Mouse (Mus musculus): ENCODE measurements at regions not wholly inside any gene's neighbourhood (a gene's known extent, or its start where the extent isn't known, plus 50 kb on each side); places are given as distances from the start of the nearest gene placed in this dataset.
A peak's percentile ranks its signal among the peaks of the same experiment; 100 is the strongest.

DNA sequence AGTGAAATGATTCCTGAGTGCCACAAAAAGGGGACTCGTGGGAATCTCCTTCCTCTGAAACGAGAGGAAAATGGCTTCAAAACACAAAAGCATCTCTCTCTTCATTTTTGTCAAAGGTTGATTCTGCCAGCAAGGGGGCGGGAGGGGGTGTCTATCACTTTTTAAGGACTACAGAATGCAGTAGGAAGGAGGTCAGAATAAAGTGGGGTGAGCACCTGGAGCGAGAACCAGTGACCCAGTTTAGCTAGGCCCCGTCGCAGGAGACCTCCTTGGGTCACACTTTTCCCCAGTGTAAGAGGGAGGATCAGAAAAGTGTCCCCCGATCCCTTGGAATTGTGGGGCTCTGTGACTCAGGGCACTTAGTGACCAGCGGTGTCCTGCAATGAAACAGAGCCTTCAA is 133.1 kb downstream of the Tgfb2 start:
- no peak overlapping the region for H3K4me3 ChIP-seq (ENCODE audit: insufficient read depth, low read length)
- peaks cover 14% of the 10 kb centered on the region for H3K4me1 ChIP-seq (ENCODE audit: control insufficient read depth, insufficient read depth, low read length)
- H3K27ac ChIP-seq (ENCODE audit: insufficient read depth, low read length): no peak overlapping the region
- no peak for TF ChIP-seq CTCF (IDR thresholded peaks at IDR 0.05; ENCODE audit: borderline replicate concordance, insufficient read depth, low read length)
- TF ChIP-seq POLR2A (IDR thresholded peaks at IDR 0.05; ENCODE audit: low read depth, low read length): no peak

DNA sequence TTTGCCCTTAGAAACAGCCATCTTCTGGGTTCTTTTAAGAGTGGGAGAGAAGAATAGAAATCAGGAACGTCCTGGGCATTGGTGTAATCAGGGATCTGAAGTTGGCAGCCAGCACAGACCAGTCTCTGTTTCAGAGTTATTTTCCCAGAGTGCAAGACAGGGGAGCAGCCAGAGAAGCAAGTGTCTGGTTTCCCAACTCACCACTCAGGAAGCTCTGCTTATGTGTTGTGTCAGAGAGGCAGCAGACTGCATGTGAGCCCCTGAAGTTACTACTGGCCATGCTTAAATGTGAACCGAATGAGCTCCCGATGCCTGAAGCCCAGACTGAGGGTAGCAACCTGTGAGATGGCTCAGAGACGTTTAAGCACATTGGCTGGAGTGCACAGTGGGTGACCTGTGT is 133.7 kb downstream of the Tgfb2 start:
- Histone ChIP-seq H3K4me1 (ENCODE audit: control insufficient read depth, insufficient read depth, low read length) (peaks cover 15% of the 10 kb centered on the region), H3K4me3 (ENCODE audit: insufficient read depth, low read length) (no peak overlapping the region), H3K27ac (ENCODE audit: insufficient read depth, low read length) (no peak overlapping the region)
- TF ChIP-seq POLR2A (IDR thresholded peaks at IDR 0.05; ENCODE audit: low read depth, low read length): no peak
- TF ChIP-seq CTCF (IDR thresholded peaks at IDR 0.05; ENCODE audit: borderline replicate concordance, insufficient read depth, low read length): no peak

DNA sequence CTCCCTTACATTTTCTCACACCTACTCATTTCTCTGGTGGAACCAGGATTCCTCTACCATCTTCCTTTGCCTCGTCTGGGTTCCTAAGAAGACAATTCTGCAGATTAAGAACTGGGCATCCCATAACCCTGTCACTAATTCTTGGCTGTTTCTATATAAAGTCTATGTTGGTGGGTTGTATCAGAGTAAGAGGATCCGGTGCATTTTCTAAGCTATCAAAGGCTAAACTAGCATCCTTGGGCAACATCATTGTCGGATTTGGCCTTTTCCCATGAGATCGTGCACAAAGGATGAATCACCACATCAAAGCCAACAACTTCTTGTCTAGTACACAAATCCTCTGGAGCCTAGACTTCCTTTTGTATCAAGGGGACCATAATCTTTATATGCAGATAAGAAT is 137.3 kb downstream of the Tgfb2 start:
- no peak for TF ChIP-seq POLR2A (IDR thresholded peaks at IDR 0.05; ENCODE audit: low read depth, low read length)
- TF ChIP-seq CTCF (IDR thresholded peaks at IDR 0.05; ENCODE audit: borderline replicate concordance, insufficient read depth, low read length): no peak
- Histone ChIP-seq H3K27ac (ENCODE audit: insufficient read depth, low read length) (peak overlapping the region; percentile 84), H3K4me1 (ENCODE audit: control insufficient read depth, insufficient read depth, low read length) (peaks cover 18% of the 10 kb centered on the region), H3K4me3 (ENCODE audit: insufficient read depth, low read length) (no peak overlapping the region)

DNA sequence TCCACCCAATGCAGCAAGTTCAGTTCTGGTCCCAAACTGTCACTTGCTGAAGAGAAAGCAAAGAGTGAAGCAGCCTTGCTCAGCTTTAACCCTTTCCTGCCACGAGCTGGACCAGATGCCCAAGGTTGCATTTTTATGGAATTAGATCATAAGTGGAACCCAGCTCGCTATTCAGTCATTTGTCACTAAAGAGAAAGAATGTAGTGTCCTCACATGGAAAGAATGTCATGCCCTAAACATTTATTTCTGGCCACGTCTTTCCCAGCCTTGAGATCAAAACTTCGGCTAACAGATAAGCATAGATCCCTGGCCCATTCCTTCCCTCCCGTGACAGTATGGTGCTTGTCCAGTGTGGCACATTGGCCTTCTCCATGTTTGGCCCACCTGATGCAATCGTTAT is 137.7 kb downstream of the Tgfb2 start:
- TF ChIP-seq POLR2A (IDR thresholded peaks at IDR 0.05; ENCODE audit: low read depth, low read length) (no peak), CTCF (IDR thresholded peaks at IDR 0.05; ENCODE audit: borderline replicate concordance, insufficient read depth, low read length) (no peak)

DNA sequence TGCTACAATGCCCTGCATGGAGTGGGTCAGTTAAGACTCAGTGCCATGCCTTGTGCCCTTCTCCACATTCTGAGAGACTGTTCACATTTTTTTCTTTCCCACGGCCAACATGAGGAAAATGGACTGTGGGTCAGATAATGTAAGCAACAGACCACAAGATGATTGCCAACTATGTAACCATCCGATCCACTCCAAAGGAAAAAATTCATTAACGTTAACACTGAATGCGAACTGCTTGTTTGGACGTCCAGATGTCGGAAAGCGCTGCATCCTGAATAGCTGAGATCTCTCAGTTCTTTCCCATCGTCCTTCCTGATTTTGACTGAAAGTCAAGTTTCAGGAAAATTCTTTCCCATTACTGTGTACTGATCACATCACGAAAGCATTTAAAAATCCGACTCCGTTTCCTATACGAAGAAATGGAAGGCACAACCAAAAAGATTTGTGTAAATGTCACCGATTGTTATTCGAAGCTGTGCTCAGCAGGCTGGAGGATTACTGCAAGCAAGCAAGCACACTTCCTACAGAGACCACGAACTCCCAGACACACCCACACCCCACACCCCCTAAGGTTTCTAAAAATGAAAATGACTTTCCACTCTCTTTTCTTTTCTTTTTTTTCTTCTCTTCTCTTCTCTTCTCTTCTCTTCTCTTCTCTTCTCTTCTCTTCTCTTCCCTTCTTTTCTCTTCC is 138.5 kb downstream of the Tgfb2 start:
- H3K4me1 ChIP-seq (ENCODE audit: control insufficient read depth, insufficient read depth, low read length): peaks cover 18% of the 10 kb centered on the region
- peak overlapping the region; percentile 89 for H3K27ac ChIP-seq (ENCODE audit: insufficient read depth, low read length)
- TF ChIP-seq POLR2A (IDR thresholded peaks at IDR 0.05; ENCODE audit: low read depth, low read length): peak; percentile 8; the same call in 1 of the 2 replicates
- TF ChIP-seq CTCF (IDR thresholded peaks at IDR 0.05; ENCODE audit: borderline replicate concordance, insufficient read depth, low read length): no peak
- no peak overlapping the region for H3K4me3 ChIP-seq (ENCODE audit: insufficient read depth, low read length)

More for the DNA sequence above, 137.7 kb downstream of the Tgfb2 start:
- Histone ChIP-seq H3K4me3 (ENCODE audit: insufficient read depth, low read length) (no peak overlapping the region), H3K4me1 (ENCODE audit: control insufficient read depth, insufficient read depth, low read length) (peaks cover 18% of the 10 kb centered on the region), H3K27ac (ENCODE audit: insufficient read depth, low read length) (peak overlapping the region; percentile 84)

DNA sequence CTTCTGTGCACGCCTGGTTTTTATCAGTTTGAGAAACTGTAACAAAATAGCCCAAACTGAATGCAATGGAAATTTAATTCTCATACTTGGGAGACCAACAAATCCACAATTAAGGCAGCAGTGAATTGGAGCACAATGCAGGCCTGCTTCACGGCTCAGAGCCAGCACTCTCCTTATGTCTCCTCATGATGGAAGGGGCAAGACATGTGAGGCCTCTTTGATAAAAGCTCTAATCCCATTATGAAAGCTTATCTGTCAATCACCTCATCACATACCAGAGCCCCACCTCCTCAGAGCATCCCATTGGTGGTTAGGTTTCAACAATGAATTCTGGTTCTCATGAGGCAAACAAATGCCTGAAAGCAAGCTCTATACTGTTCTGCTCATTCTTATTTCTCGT is 143.8 kb downstream of the Tgfb2 start:
- Histone ChIP-seq H3K27ac (ENCODE audit: insufficient read depth, low read length) (no peak overlapping the region), H3K4me3 (ENCODE audit: insufficient read depth, low read length) (no peak overlapping the region), H3K4me1 (ENCODE audit: control insufficient read depth, insufficient read depth, low read length) (peaks cover 2% of the 10 kb centered on the region)
- TF ChIP-seq POLR2A (IDR thresholded peaks at IDR 0.05; ENCODE audit: low read depth, low read length) (no peak), CTCF (IDR thresholded peaks at IDR 0.05; ENCODE audit: borderline replicate concordance, insufficient read depth, low read length) (no peak)

DNA sequence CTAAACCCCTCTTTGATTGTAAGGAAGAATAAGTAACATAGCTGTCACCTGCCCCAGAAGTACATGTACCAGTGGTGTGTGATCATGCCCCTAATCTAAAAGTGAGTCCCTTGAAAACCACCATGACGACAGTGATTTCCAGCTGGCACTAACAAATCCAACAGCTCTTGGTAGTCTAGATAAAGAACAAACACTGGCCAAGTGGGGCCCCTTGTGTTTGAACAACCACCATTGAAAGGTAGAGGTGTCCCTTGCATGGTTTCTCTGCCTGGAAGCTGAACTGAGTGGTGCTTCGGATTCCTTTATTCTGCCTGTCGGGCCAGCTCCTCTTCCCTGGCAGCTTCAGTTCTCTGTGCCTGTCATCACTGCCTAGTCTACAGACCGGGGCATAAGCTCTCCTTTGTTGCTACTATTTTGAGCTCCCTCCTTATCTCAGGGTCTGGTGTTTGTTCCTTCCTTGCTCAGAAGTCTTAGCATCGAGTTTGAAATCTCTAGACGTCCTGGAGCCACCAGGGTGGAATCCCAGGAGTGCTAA is 150.3 kb downstream of the Tgfb2 start:
- Histone ChIP-seq H3K4me1 (ENCODE audit: control insufficient read depth, insufficient read depth, low read length) (no peaks in the 10 kb centered on the region), H3K4me3 (ENCODE audit: insufficient read depth, low read length) (no peak overlapping the region), H3K27ac (ENCODE audit: insufficient read depth, low read length) (no peak overlapping the region)
- TF ChIP-seq POLR2A (IDR thresholded peaks at IDR 0.05; ENCODE audit: low read depth, low read length): no peak
- TF ChIP-seq CTCF (IDR thresholded peaks at IDR 0.05; ENCODE audit: borderline replicate concordance, insufficient read depth, low read length): no peak

DNA sequence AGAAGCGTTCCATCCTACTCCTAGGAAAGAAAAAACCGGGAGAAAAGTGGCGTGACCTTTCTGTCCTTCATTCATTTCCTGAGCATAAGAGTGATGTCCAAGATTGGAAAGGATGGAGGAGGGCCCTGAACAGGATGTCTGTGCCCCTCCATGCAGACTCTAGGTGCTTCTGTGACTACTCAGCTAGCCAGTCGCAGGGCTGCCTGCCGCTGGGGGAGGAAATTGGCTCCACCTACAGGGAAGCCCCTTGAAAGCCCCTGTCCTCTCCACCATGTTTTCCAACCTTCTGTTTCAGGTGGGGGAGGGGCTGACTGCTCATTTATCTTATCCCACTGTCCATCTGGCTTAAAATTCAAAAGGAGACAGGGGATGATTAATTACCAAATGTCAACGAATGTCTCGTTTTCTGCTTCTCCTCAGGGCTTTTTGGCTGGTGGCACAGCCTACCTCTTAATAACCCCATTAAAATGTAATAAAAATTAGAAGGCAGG is 151.2 kb downstream of the Tgfb2 start:
- no peak for TF ChIP-seq CTCF (IDR thresholded peaks at IDR 0.05; ENCODE audit: borderline replicate concordance, insufficient read depth, low read length)
- TF ChIP-seq POLR2A (IDR thresholded peaks at IDR 0.05; ENCODE audit: low read depth, low read length): no peak
- Histone ChIP-seq H3K27ac (ENCODE audit: insufficient read depth, low read length) (no peak overlapping the region), H3K4me1 (ENCODE audit: control insufficient read depth, insufficient read depth, low read length) (no peaks in the 10 kb centered on the region), H3K4me3 (ENCODE audit: insufficient read depth, low read length) (no peak overlapping the region)

DNA sequence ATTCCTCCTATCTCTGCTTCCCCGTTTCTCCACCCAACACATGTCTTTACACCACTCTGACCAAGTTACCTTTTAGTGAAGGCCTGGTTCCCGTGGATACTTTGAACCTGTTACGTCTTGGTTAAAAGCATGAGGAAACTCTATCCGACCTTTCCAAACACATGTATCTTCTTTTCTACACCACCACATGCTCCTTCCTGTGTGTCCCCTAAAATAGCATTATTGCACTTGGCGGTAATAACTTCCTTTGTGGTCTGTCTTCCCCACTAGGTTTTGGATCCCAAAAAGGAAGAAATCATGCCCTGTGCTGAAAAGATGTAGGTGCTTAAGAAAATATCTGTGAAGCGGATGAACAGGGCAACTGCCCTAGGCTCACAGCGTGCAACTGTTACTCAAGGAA is 153.1 kb downstream of the Tgfb2 start:
- no peak for TF ChIP-seq POLR2A (IDR thresholded peaks at IDR 0.05; ENCODE audit: low read depth, low read length)
- no peak for TF ChIP-seq CTCF (IDR thresholded peaks at IDR 0.05; ENCODE audit: borderline replicate concordance, insufficient read depth, low read length)
- H3K4me3 ChIP-seq (ENCODE audit: insufficient read depth, low read length): no peak overlapping the region
- H3K27ac ChIP-seq (ENCODE audit: insufficient read depth, low read length): no peak overlapping the region
- no peaks in the 10 kb centered on the region for H3K4me1 ChIP-seq (ENCODE audit: control insufficient read depth, insufficient read depth, low read length)

DNA sequence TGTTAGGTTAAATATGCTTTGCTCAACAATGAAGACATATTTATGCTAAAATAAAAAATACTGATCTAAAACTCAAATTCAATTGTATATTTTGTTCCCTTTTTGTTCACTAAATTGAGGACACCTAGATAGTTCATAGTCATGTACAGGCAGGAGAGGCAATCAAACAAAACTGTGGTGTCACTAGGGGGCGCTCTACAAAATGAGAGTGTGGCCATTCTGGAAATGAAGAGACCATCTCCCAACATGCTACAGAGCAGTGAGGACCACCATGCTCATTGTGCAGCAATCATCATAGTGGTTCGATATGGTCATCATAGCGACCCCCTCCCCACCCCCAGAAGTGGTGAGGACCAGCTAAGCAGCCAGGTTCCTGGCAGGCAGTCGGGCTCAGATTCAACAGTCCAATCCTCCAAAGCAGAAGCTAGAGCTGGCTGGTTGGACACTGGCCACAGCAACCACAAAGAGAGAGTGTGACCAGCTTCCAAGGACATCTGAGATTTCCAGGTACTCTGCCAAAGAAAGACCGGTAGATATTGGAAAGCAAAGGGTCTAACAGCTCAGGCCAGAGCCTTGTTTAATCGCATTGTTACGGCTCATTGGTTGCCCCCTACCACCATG is 155.4 kb downstream of the Tgfb2 start:
- TF ChIP-seq CTCF (IDR thresholded peaks at IDR 0.05; ENCODE audit: borderline replicate concordance, insufficient read depth, low read length) (no peak), POLR2A (IDR thresholded peaks at IDR 0.05; ENCODE audit: low read depth, low read length) (no peak)
- Histone ChIP-seq H3K4me1 (ENCODE audit: control insufficient read depth, insufficient read depth, low read length) (no peaks in the 10 kb centered on the region), H3K27ac (ENCODE audit: insufficient read depth, low read length) (no peak overlapping the region), H3K4me3 (ENCODE audit: insufficient read depth, low read length) (no peak overlapping the region)

Data from embryonic fibroblast, embryonic 13.5 days (primary cell).